Mouse (Mus musculus) liver (tissue): ENCODE data around the gene Gm17334.

Experiments used
- DNase-seq: peaks from one replicate; pipeline ENCODE4 v3.0.0-alpha.2; 2020; ENCODE audit warnings: mixed read lengths

Gm17334 gene

GRCm38 (mm10) chr11:53737573-53737946 lies 35.4 kb downstream of the Gm17334 start:
- DNase-seq, result peak; percentile 57

GRCm38 (mm10) chr11:53736771-53737572 lies 36.0 kb downstream of the Gm17334 start:
- peak; percentile 76 for DNase-seq

GRCm38 (mm10) chr11:53735682-53736245 lies 37.2 kb downstream of the Gm17334 start:
- peak; percentile 72 for DNase-seq

- no peak for DNase-seq
These were observed 37.9 kb downstream of the Gm17334 start for GRCm38 (mm10) chr11:53734970-53735681.

GRCm38 (mm10) chr11:53734431-53734830 lies 38.6 kb downstream of the Gm17334 start:
- no peak for DNase-seq

- peak; percentile 19 for DNase-seq
These were observed 39.2 kb downstream of the Gm17334 start for GRCm38 (mm10) chr11:53733824-53734223.

- DNase-seq, result no peak
These were observed 40.7 kb downstream of the Gm17334 start for GRCm38 (mm10) chr11:53732244-53732643.

- no peak for DNase-seq
These were observed 41.5 kb downstream of the Gm17334 start for GRCm38 (mm10) chr11:53731457-53731856.
